Mouse (Mus musculus): ENCODE results near the gene Atg9b. TPM values are rescaled to one million over a fixed set of nuclear protein-coding genes. Genes with fewer than 3 reads are reported as not detected.
A peak's percentile ranks its signal among the peaks of the same experiment; 100 is the strongest.

Gene Atg9b
- polyA plus RNA-seq, 1 experiment from 2014 or later, result 0.64 TPM

GRCm38 (mm10) chr5:24423129-24424003 lies 31.4 kb upstream of the Atg9b start, which contains the start of the genes Cdk5 and Slc4a2:
Cdk5 (minus strand) TSS chr5:24423530.
Slc4a2 (plus strand) TSS chr5:24423837.
- no peaks in the 10 kb centered on the region for H3K27me3 ChIP-seq
- peak within 1 kb of the TSS; percentile 75 for H3K9ac ChIP-seq
- peaks cover 47% of the 10 kb centered on the region for H3K4me1 ChIP-seq
- no peaks in the 10 kb centered on the region for H3K9me3 ChIP-seq
- ATAC-seq (ENCODE audit: borderline replicate concordance, extremely low read depth, low FRiP score, low TSS enrichment), result peak; percentile 89
- peaks cover 13% of the 10 kb centered on the region for H3K36me3 ChIP-seq
- H3K4me2 ChIP-seq, result peak within 1 kb of the TSS; percentile 91
- peak within 1 kb of the TSS; percentile 77 for H3K4me3 ChIP-seq
- H3K27ac ChIP-seq, result peak within 1 kb of the TSS; percentile 94
- WGBS, result under 1% methylated on average over 46 of the region's 46 CpGs

- Histone ChIP-seq H3K27ac (no peak overlapping the region), H3K4me2 (no peak overlapping the region), H3K27me3 (no peaks in the 10 kb centered on the region), H3K4me1 (peaks cover 24% of the 10 kb centered on the region), H3K9ac (no peak overlapping the region), H3K36me3 (peaks cover 13% of the 10 kb centered on the region), H3K4me3 (no peak overlapping the region), H3K9me3 (no peaks in the 10 kb centered on the region)
- ATAC-seq (ENCODE audit: borderline replicate concordance, extremely low read depth, low FRiP score, low TSS enrichment), result no peak
- 84% methylated on average over 9 of the region's 9 CpGs for WGBS
Observed at GRCm38 (mm10) chr5:24420381-24420780, 28.4 kb upstream of the Atg9b start.

GRCm38 (mm10) chr5:24417587-24417986 lies 25.6 kb upstream of the Atg9b start:
- no peak overlapping the region for H3K27ac ChIP-seq
- no peaks in the 10 kb centered on the region for H3K27me3 ChIP-seq
- no peaks in the 10 kb centered on the region for H3K9me3 ChIP-seq
- ATAC-seq (ENCODE audit: borderline replicate concordance, extremely low read depth, low FRiP score, low TSS enrichment), result no peak
- H3K4me3 ChIP-seq, result no peak overlapping the region
- H3K36me3 ChIP-seq, result peaks cover 13% of the 10 kb centered on the region
- WGBS, result 84% methylated on average over 10 of the region's 10 CpGs
- H3K4me1 ChIP-seq, result peaks cover 9% of the 10 kb centered on the region
- no peak overlapping the region for H3K9ac ChIP-seq
- no peak overlapping the region for H3K4me2 ChIP-seq

- Histone ChIP-seq H3K4me1 (peaks cover 4% of the 10 kb centered on the region; the same call in 1 of the 2 replicates), H3K27me3 (no peaks in the 10 kb centered on the region), H3K27ac (no peak overlapping the region), H3K36me3 (peaks cover 13% of the 10 kb centered on the region), H3K4me2 (no peak overlapping the region; the same call in 1 of the 2 replicates), H3K9me3 (no peaks in the 10 kb centered on the region), H3K9ac (no peak overlapping the region), H3K4me3 (no peak overlapping the region)
- 1% methylated on average over 21 of the region's 21 CpGs for WGBS
- ATAC-seq (ENCODE audit: borderline replicate concordance, extremely low read depth, low FRiP score, low TSS enrichment), result peak; percentile 73
Observed at GRCm38 (mm10) chr5:24416222-24416736, 24.3 kb upstream of the Atg9b start.

- ATAC-seq (ENCODE audit: borderline replicate concordance, extremely low read depth, low FRiP score, low TSS enrichment), result no peak
- Histone ChIP-seq H3K4me2 (no peak overlapping the region), H3K4me3 (no peak overlapping the region), H3K27ac (no peak overlapping the region), H3K36me3 (peaks cover 1% of the 10 kb centered on the region; the same call in 1 of the 2 replicates), H3K9ac (no peak overlapping the region), H3K4me1 (peaks cover 4% of the 10 kb centered on the region; the same call in 1 of the 2 replicates), H3K27me3 (no peaks in the 10 kb centered on the region), H3K9me3 (no peaks in the 10 kb centered on the region)
- WGBS, result 71% methylated on average over 13 of the region's 13 CpGs
Observed at GRCm38 (mm10) chr5:24413938-24414337, 22.0 kb upstream of the Atg9b start.

GRCm38 (mm10) chr5:24413042-24413693 lies 21.2 kb upstream of the Atg9b start, which contains the start of gene Asic3:
Asic3 (plus strand) TSS chr5:24413392.
- H3K27me3 ChIP-seq, result no peaks in the 10 kb centered on the region
- H3K4me1 ChIP-seq, result peaks cover 4% of the 10 kb centered on the region; the same call in 1 of the 2 replicates
- H3K9me3 ChIP-seq, result no peaks in the 10 kb centered on the region
- WGBS, result 32% methylated on average over 11 of the region's 11 CpGs
- no peak within 1 kb of the TSS for H3K4me2 ChIP-seq
- H3K4me3 ChIP-seq, result no peak within 1 kb of the TSS
- H3K27ac ChIP-seq, result no peak within 1 kb of the TSS
- ATAC-seq (ENCODE audit: borderline replicate concordance, extremely low read depth, low FRiP score, low TSS enrichment), result no peak
- no peaks in the 10 kb centered on the region for H3K36me3 ChIP-seq
- no peak within 1 kb of the TSS for H3K9ac ChIP-seq

- WGBS, result 85% methylated on average over 2 of the region's 2 CpGs
- no peak overlapping the region for H3K9ac ChIP-seq
- no peaks in the 10 kb centered on the region for H3K9me3 ChIP-seq
- H3K27me3 ChIP-seq, result no peaks in the 10 kb centered on the region
- H3K27ac ChIP-seq, result no peak overlapping the region
- no peak for ATAC-seq (ENCODE audit: borderline replicate concordance, extremely low read depth, low FRiP score, low TSS enrichment)
- H3K4me3 ChIP-seq, result no peak overlapping the region
- H3K36me3 ChIP-seq, result no peaks in the 10 kb centered on the region
- no peak overlapping the region for H3K4me2 ChIP-seq
- H3K4me1 ChIP-seq, result peaks cover 4% of the 10 kb centered on the region; the same call in 1 of the 2 replicates
Observed at GRCm38 (mm10) chr5:24412063-24412462, 20.1 kb upstream of the Atg9b start.

- Histone ChIP-seq H3K27ac (no peak overlapping the region), H3K4me3 (no peak overlapping the region), H3K27me3 (no peaks in the 10 kb centered on the region), H3K4me2 (no peak overlapping the region), H3K4me1 (no peaks in the 10 kb centered on the region), H3K9ac (no peak overlapping the region), H3K36me3 (no peaks in the 10 kb centered on the region), H3K9me3 (no peaks in the 10 kb centered on the region)
- WGBS, result 71% methylated on average over 2 of the region's 2 CpGs
- ATAC-seq (ENCODE audit: borderline replicate concordance, extremely low read depth, low FRiP score, low TSS enrichment), result no peak
Observed at GRCm38 (mm10) chr5:24409466-24409865, 17.5 kb upstream of the Atg9b start.

- 83% methylated on average over 13 of the region's 13 CpGs for WGBS
Observed at GRCm38 (mm10) chr5:24408651-24409050, 16.7 kb upstream of the Atg9b start.

GRCm38 (mm10) chr5:24405389-24405876 lies 13.5 kb upstream of the Atg9b start:
- no peak for ATAC-seq (ENCODE audit: borderline replicate concordance, extremely low read depth, low FRiP score, low TSS enrichment)
- H3K36me3 ChIP-seq, result peaks cover 16% of the 10 kb centered on the region; the same call in 1 of the 2 replicates
- H3K9ac ChIP-seq, result no peak overlapping the region
- no peaks in the 10 kb centered on the region for H3K27me3 ChIP-seq
- no peak overlapping the region for H3K27ac ChIP-seq
- H3K9me3 ChIP-seq, result no peaks in the 10 kb centered on the region
- 50% methylated on average over 3 of the region's 3 CpGs for WGBS
- H3K4me2 ChIP-seq, result no peak overlapping the region
- H3K4me3 ChIP-seq, result no peak overlapping the region
- H3K4me1 ChIP-seq, result no peaks in the 10 kb centered on the region

More at GRCm38 (mm10) chr5:24408651-24409050, 16.7 kb upstream of the Atg9b start:
- Histone ChIP-seq H3K4me2 (no peak overlapping the region), H3K36me3 (no peaks in the 10 kb centered on the region), H3K9me3 (no peaks in the 10 kb centered on the region), H3K27ac (no peak overlapping the region), H3K4me1 (no peaks in the 10 kb centered on the region), H3K9ac (no peak overlapping the region), H3K4me3 (no peak overlapping the region), H3K27me3 (no peaks in the 10 kb centered on the region)
- no peak for ATAC-seq (ENCODE audit: borderline replicate concordance, extremely low read depth, low FRiP score, low TSS enrichment)

- H3K36me3 ChIP-seq, result peaks cover 17% of the 10 kb centered on the region; the same call in 1 of the 2 replicates
- ATAC-seq (ENCODE audit: borderline replicate concordance, extremely low read depth, low FRiP score, low TSS enrichment), result no peak
- H3K4me2 ChIP-seq, result no peak overlapping the region
- H3K27ac ChIP-seq, result no peak overlapping the region
- no peak overlapping the region for H3K4me3 ChIP-seq
- H3K27me3 ChIP-seq, result no peaks in the 10 kb centered on the region
- H3K4me1 ChIP-seq, result no peaks in the 10 kb centered on the region
- H3K9me3 ChIP-seq, result no peaks in the 10 kb centered on the region
- H3K9ac ChIP-seq, result no peak overlapping the region
- 84% methylated on average over 6 of the region's 6 CpGs for WGBS
Observed at GRCm38 (mm10) chr5:24404594-24405360, 12.8 kb upstream of the Atg9b start.
